Mouse (Mus musculus) cerebellum, adult 2 months (tissue): ENCODE measurements at regions not wholly inside any gene's neighbourhood (a gene's known extent, or its start where the extent isn't known, plus 50 kb on each side); places are given as distances from the start of the nearest gene placed in this dataset.

Source experiments
- CTCF ChIP-seq: fragments of 200-500 bp; IDR thresholded peaks from 2 replicates; pipeline ENCODE4 v1.5.1; 2011; ENCODE audit warnings: low read depth, mild to moderate bottlenecking, control low read depth, low read length, moderate library complexity, borderline replicate concordance; ENCODE audit not compliant: insufficient read depth
- POLR2A ChIP-seq: fragments of 200-500 bp; IDR thresholded peaks from 2 replicates; pipeline ENCODE4 v1.6.1; 2011; ENCODE audit warnings: low read length, control low read depth, borderline replicate concordance; ENCODE audit not compliant: insufficient read depth

GRCm38 (mm10) chr13:81978003-81978402, 195.1 kb downstream of the Cetn3 start:
- TF ChIP-seq CTCF: no peak
- no peak for TF ChIP-seq POLR2A
